Comparison of ENCODE assay signal across 9 mouse cellular contexts in genomic region chr16:17768834-17769233, GRCm38 (mm10). TPM values are rescaled to one million over a fixed set of nuclear protein-coding genes. Genes with fewer than 3 reads are reported as not detected.
DNase-seq lines count a peak whose midpoint lies in the region; ATAC-seq and TF ChIP-seq lines count a peak whose summit lies in the region.
"Had no signal": no experiment of that assay in that cellular context is flagged by ENCODE, and none has a peak within 500 bp of the region (broad histone marks: within the 10 kb centered on the region; RNA-seq: fewer than 3 reads in every experiment).

No protein-coding gene starts in this region.

- H3K9ac ChIP-seq in liver, embryonic 11.5 days (ENCODE audit: low read depth, low read length) = no peak overlapping the region
- H3K9ac ChIP-seq in midbrain, postnatal 0 days (replicated peaks; ENCODE audit: low read length, poor library complexity, severe bottlenecking) = no peak overlapping the region

- intact Hi-C loops in heart, postnatal 10 days (cut with DNase I) = no loop called here

- no peak for ATAC-seq in liver, embryonic 11.5 days (replicated peaks; ENCODE audit: low FRiP score)
- ATAC-seq in midbrain, postnatal 0 days (ENCODE audit: low FRiP score) = no peak
- ATAC-seq in CD4-positive, CD25-positive, alpha-beta regulatory T cell, adult 4 months = no peak

- DNase-seq in liver = peak; percentile 71
- DNase-seq in liver, embryonic 11.5 days (ENCODE audit: low spot score) = no peak
- peak; percentile 69 to 80 for DNase-seq in cerebellum, adult 18-20 months
- peak; percentile 66 to 67 for DNase-seq in heart, postnatal 10 days
- peak; percentile 29 for DNase-seq in skeletal muscle tissue, adult 2 months (ENCODE audit: low read depth, low spot score)
- DNase-seq in midbrain, postnatal 0 days (ENCODE audit: low spot score) = no peak
- no peak for DNase-seq in lung, postnatal 14 days

- peaks cover 20% of the 10 kb centered on the region; the same call in 1 of the 2 replicates for H3K36me3 ChIP-seq in liver, embryonic 11.5 days (ENCODE audit: control insufficient read depth, insufficient read depth, low read length)
- peaks cover 23% of the 10 kb centered on the region for H3K36me3 ChIP-seq in midbrain, postnatal 0 days (ENCODE audit: insufficient read depth, low read length)

- no peaks in the 10 kb centered on the region for H3K27me3 ChIP-seq in liver, embryonic 11.5 days (replicated peaks; ENCODE audit: control insufficient read depth, insufficient read depth, low read length)
- H3K27me3 ChIP-seq in midbrain, postnatal 0 days (ENCODE audit: insufficient read depth, low read length) = no peaks in the 10 kb centered on the region

- WGBS in liver, embryonic 11.5 days = 77% methylated on average over 7 of the region's 7 CpGs
- WGBS in midbrain, postnatal 0 days = 89% methylated on average over 7 of the region's 7 CpGs

- no peak overlapping the region for H3K4me3 ChIP-seq in liver, embryonic 11.5 days (ENCODE audit: low read depth, low read length)
- H3K4me3 ChIP-seq in midbrain, postnatal 0 days (ENCODE audit: low read depth, low read length) = no peak overlapping the region
- H3K4me3 ChIP-seq: forebrain, embryonic 10.5 days had no signal

- TF ChIP-seq CTCF in midbrain, postnatal 0 days (IDR thresholded peaks at IDR 0.05) = no peak

- H3K9me3 ChIP-seq in liver, embryonic 11.5 days (ENCODE audit: control insufficient read depth, low read length) = no peaks in the 10 kb centered on the region
- no peaks in the 10 kb centered on the region for H3K9me3 ChIP-seq in midbrain, postnatal 0 days (ENCODE audit: low read length)
- H3K9me3 ChIP-seq: forebrain, embryonic 10.5 days had no signal

- H3K27ac ChIP-seq in liver, embryonic 11.5 days (ENCODE audit: low read depth, low read length) = no peak overlapping the region
- no peak overlapping the region for H3K27ac ChIP-seq in midbrain, postnatal 0 days (ENCODE audit: low read depth, low read length)
- H3K27ac ChIP-seq: forebrain, embryonic 10.5 days had no signal

- H3K4me1 ChIP-seq in liver, embryonic 11.5 days (replicated peaks; ENCODE audit: control insufficient read depth, insufficient read depth, low read length) = peaks cover 5% of the 10 kb centered on the region; the same call in 1 of the 2 replicates
- H3K4me1 ChIP-seq in midbrain, postnatal 0 days (ENCODE audit: insufficient read depth, low read length) = no peaks in the 10 kb centered on the region
- H3K4me1 ChIP-seq: forebrain, embryonic 10.5 days had no signal

- no peak overlapping the region for H3K4me2 ChIP-seq in liver, embryonic 11.5 days
- no peak overlapping the region for H3K4me2 ChIP-seq in midbrain, postnatal 0 days (ENCODE audit: low read depth, low read length, poor library complexity, severe bottlenecking)

RNA-seq across cellular contexts. Expression of gene Klhl22, which starts 9.4 kb away (rescaled TPM):
- polyA plus RNA-seq in liver, embryonic 11.5 days (2014; fragmentation: Nextera tagmentation; extraction: Ambion mirVana) = 47.5 and 49.3 TPM in 2 replicates
- 10 to 100 TPM; 26.9 to 27.6 TPM for total RNA-seq in heart, postnatal 10 days (2021)
- 150 and 156 TPM in 2 replicates for total RNA-seq in midbrain, postnatal 0 days (2014; rRNA removed)
- polyA plus RNA-seq in midbrain, postnatal 0 days (2015; fragmentation: Nextera tagmentation; extraction: Ambion mirVana) = 79.3 and 82.6 TPM in 2 replicates
- polyA plus RNA-seq in CD4-positive, CD25-positive, alpha-beta regulatory T cell, adult 4 months (2017; shearing (Covaris generic)) = 10 to 100 TPM; 15.6 to 30.9 TPM

RNA-seq across cellular contexts. Expression of gene Scarf2, which starts 28.2 kb away (rescaled TPM):
- polyA plus RNA-seq in liver, embryonic 11.5 days (2014; fragmentation: Nextera tagmentation; extraction: Ambion mirVana) = 5.8 and 6.9 TPM in 2 replicates
- total RNA-seq in heart, postnatal 10 days (2021) = 10 to 100 TPM; 15.1 to 16.0 TPM
- 8.5 and 12.6 TPM in 2 replicates for total RNA-seq in midbrain, postnatal 0 days (2014; rRNA removed)
- 2.1 and 2.4 TPM in 2 replicates for polyA plus RNA-seq in midbrain, postnatal 0 days (2015; fragmentation: Nextera tagmentation; extraction: Ambion mirVana)
- not detected for polyA plus RNA-seq in CD4-positive, CD25-positive, alpha-beta regulatory T cell, adult 4 months (2017; shearing (Covaris generic))

RNA-seq across cellular contexts. Expression of gene Med15, which starts 36.1 kb away (rescaled TPM):
- polyA plus RNA-seq in liver, embryonic 11.5 days (2014; fragmentation: Nextera tagmentation; extraction: Ambion mirVana) = 44.8 and 46.7 TPM in 2 replicates
- total RNA-seq in heart, postnatal 10 days (2021) = 10 to 100 TPM; 34.7 to 39.1 TPM
- 58.3 and 60.7 TPM in 2 replicates for total RNA-seq in midbrain, postnatal 0 days (2014; rRNA removed)
- polyA plus RNA-seq in midbrain, postnatal 0 days (2015; fragmentation: Nextera tagmentation; extraction: Ambion mirVana) = 43.0 and 49.3 TPM in 2 replicates
- 100 to 1,000 TPM in 1 of 2 experiments, 10 to 100 TPM in 1; 67.1 to 128 TPM for polyA plus RNA-seq in CD4-positive, CD25-positive, alpha-beta regulatory T cell, adult 4 months (2017; shearing (Covaris generic))

Comparison
In these comparisons a context has a peak if more than half of its experiments do, and no peak if none do; other contexts are left out.
1. DNase-seq: peak in liver (single experiment), cerebellum, adult 18-20 months (2 of 2), heart, postnatal 10 days (2 of 2) and skeletal muscle tissue, adult 2 months (single experiment); none in liver, embryonic 11.5 days (single experiment), midbrain, postnatal 0 days (single experiment) and lung, postnatal 14 days (single experiment).